In the genomic region with DNA sequence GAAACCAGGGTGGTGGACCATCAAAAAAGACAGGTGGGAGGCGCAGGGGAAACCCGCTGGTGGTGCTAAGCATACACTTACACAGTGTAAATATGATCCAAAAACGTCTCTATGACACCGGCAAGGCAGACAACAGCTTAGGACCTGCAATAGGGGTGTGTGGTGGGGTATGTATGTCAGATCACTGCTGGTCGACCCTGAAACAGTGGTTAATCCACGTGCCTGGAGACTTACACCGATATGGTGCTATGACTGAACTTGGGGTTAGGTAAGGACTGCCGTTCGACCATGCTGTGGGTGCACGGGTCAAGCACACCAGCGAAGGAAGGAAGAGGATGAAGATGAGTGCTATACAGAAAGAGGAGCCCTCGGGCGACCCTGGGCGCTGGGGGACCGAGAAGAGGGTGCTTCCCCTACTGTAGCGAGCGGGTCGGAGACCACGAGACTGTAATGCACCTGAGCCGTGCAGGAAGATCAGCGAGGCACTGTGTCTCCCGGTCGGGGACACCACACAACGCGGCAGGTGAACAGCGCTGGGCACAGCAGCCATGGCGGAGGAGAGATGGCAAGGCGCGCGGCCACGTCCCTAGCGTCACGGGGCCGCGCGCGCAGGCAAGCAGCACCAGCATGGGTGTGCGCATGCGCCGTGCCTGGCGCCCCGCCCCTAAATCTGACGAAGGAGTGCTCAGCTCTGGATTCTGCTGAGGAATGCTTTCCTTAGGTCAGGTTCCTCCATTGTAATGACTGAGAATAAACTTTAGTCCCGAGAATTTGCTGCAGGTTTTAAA, we compare ENCODE assay signal across 8 mouse cellular contexts. TPM values are rescaled to one million over a fixed set of nuclear protein-coding genes. Genes with fewer than 3 reads are reported as not detected.
DNase-seq lines count a peak whose midpoint lies in the region; ATAC-seq lines count a peak whose summit lies in the region.

A gene (minus strand): TSS at position 610 of the 788 bp plus-strand sequence.

- peak within 1 kb of the TSS; percentile 92 for H3K9ac ChIP-seq in lung, embryonic 16.5 days (ENCODE audit: low read length)

- peak within 1 kb of the TSS; percentile 69 for H3K4me3 ChIP-seq in hindbrain, embryonic 10.5 days
- H3K4me3 ChIP-seq in lung, embryonic 16.5 days (ENCODE audit: low read length): peak within 1 kb of the TSS; percentile 83

- DNase-seq in Muller cell, postnatal 12 days (ENCODE audit: inconsistent ontology term): peak; percentile 94
- peak; percentile 97 for DNase-seq in cerebellum, adult 8-10 months
- DNase-seq in frontal cortex, adult 2 months (ENCODE audit: extremely low spot score in 1 of 2, low spot score in 1 of 2): peak; percentile 85 to 97
- DNase-seq in hindbrain, embryonic 10.5 days (ENCODE audit: low spot score): peak; percentile 91
- DNase-seq in layer of hippocampus, adult 9-11 months: peak; percentile 95
- peak; percentile 91 for DNase-seq in ovary, postnatal 10 days (ENCODE audit: low spot score)
- DNase-seq in thymus, postnatal 0 days (ENCODE audit: low spot score): peak; percentile 87

- WGBS in hindbrain, embryonic 10.5 days: 5% methylated on average over 44 of the region's 44 CpGs
- 2% methylated on average over 44 of the region's 44 CpGs for WGBS in lung, embryonic 16.5 days

- peak within 1 kb of the TSS; percentile 90 for H3K4me2 ChIP-seq in lung, embryonic 16.5 days (ENCODE audit: low read depth, low read length)

- peaks cover 5% of the 10 kb centered on the region; the same call in 1 of the 2 replicates for H3K36me3 ChIP-seq in hindbrain, embryonic 10.5 days
- no peaks in the 10 kb centered on the region for H3K36me3 ChIP-seq in lung, embryonic 16.5 days (ENCODE audit: control insufficient read depth, insufficient read depth, low read length)

- no peaks in the 10 kb centered on the region for H3K9me3 ChIP-seq in hindbrain, embryonic 10.5 days
- no peaks in the 10 kb centered on the region for H3K9me3 ChIP-seq in lung, embryonic 16.5 days (ENCODE audit: control insufficient read depth, low read length)

- H3K27me3 ChIP-seq in hindbrain, embryonic 10.5 days (ENCODE audit: insufficient read depth, poor library complexity, severe bottlenecking): no peaks in the 10 kb centered on the region
- H3K27me3 ChIP-seq in lung, embryonic 16.5 days (ENCODE audit: control insufficient read depth, insufficient read depth, low read depth, low read length): no peaks in the 10 kb centered on the region

- peaks cover 11% of the 10 kb centered on the region for H3K4me1 ChIP-seq in hindbrain, embryonic 10.5 days (replicated peaks)
- peaks cover 6% of the 10 kb centered on the region for H3K4me1 ChIP-seq in lung, embryonic 16.5 days (replicated peaks; ENCODE audit: control insufficient read depth, insufficient read depth, low read length)

- peak; percentile 92 for ATAC-seq in lung, embryonic 16.5 days (ENCODE audit: low read depth)

- H3K27ac ChIP-seq in hindbrain, embryonic 10.5 days: peak within 1 kb of the TSS; percentile 96
- peak within 1 kb of the TSS; percentile 69 for H3K27ac ChIP-seq in lung, embryonic 16.5 days (ENCODE audit: low read length)

RNA-seq across cellular contexts. Expression of the gene that starts here (rescaled TPM):
- polyA plus RNA-seq in frontal cortex, adult 2 months (2012; rRNA removed): 8.1 and 9.3 TPM in 2 replicates
- polyA plus RNA-seq in hindbrain, embryonic 10.5 days (2016; fragmentation: Nextera tagmentation; extraction: Ambion mirVana): 15.7 and 19.1 TPM in 2 replicates
- 26.8 and 34.3 TPM in 2 replicates for polyA plus RNA-seq in lung, embryonic 16.5 days (2015; fragmentation: Nextera tagmentation; extraction: Ambion mirVana)
- polyA plus RNA-seq in thymus, postnatal 0 days (2015; fragmentation: Nextera tagmentation; extraction: Ambion mirVana): 5.4 and 7.4 TPM in 2 replicates

Comparison
In these comparisons a context has a peak if more than half of its experiments do, and no peak if none do; other contexts are left out.
1. Peak in every context shown above with its lines: DNase-seq, ATAC-seq, H3K4me3 ChIP-seq and H3K27ac ChIP-seq.